ENCODE assay signal across 17 mouse cellular contexts in genomic region chr17:30328924-30329323, GRCm38 (mm10).
"Had no signal": no experiment of that assay in that cellular context is flagged by ENCODE, and none has a peak within 500 bp of the region (broad histone marks: within the 10 kb centered on the region; RNA-seq: fewer than 3 reads in every experiment).

No protein-coding gene starts in this region.

- DNase-seq: lung, adult 2 months; lung, postnatal 14 days; lung, postnatal 36 days; midbrain, embryonic 14.5 days; right cerebral cortex, postnatal 14 days; thymus, adult 2 months; thymus, postnatal 25 days; thymus, postnatal 4 days had no signal

- H3K4me2 ChIP-seq: lung, embryonic 15.5 days; midbrain, embryonic 12.5 days; neural tube, embryonic 12.5 days; stomach, embryonic 15.5 days had no signal

- H3K36me3 ChIP-seq: lung, embryonic 15.5 days; midbrain, embryonic 12.5 days; neural tube, embryonic 12.5 days; stomach, embryonic 15.5 days had no signal

- H3K4me1 ChIP-seq: neural tube, embryonic 12.5 days; stomach, embryonic 15.5 days had no signal

- H3K27me3 ChIP-seq: lung, embryonic 15.5 days; megakaryocyte, embryonic 14.5 days; midbrain, embryonic 12.5 days; neural tube, embryonic 12.5 days; stomach, embryonic 15.5 days had no signal

- H3K9ac ChIP-seq: lung, embryonic 15.5 days; midbrain, embryonic 12.5 days; neural tube, embryonic 12.5 days; stomach, embryonic 15.5 days had no signal

- H3K4me3 ChIP-seq: lung, embryonic 15.5 days; megakaryocyte, embryonic 14.5 days; midbrain, embryonic 12.5 days; neural tube, embryonic 12.5 days; stomach, embryonic 15.5 days had no signal

- ATAC-seq: lung, postnatal 0 days; midbrain, embryonic 16.5 days had no signal

- H3K9me3 ChIP-seq: lung, embryonic 15.5 days; midbrain, embryonic 12.5 days; neural tube, embryonic 12.5 days; stomach, embryonic 15.5 days had no signal

- H3K27ac ChIP-seq: lung, embryonic 15.5 days; macrophage; midbrain, embryonic 12.5 days; neural tube, embryonic 12.5 days; stomach, embryonic 15.5 days; stomach, postnatal 0 days had no signal
